Mouse (Mus musculus): ENCODE measurements around the gene Spdya.

- TF ChIP-seq POLR2A (IDR thresholded peaks at IDR 0.05; ENCODE audit: borderline replicate concordance, low read depth, low read length) (no peak), CTCF (IDR thresholded peaks at IDR 0.05; ENCODE audit: low read depth, low read length) (no peak)
Measured at GRCm38 (mm10) chr17:71637750-71638265, 85.9 kb downstream of the Spdya start.
